In genomic region chr1:182371891-182372290, GRCm38 (mm10) we compare ENCODE assay signal across 7 mouse cellular contexts.
"Had no signal": no experiment of that assay in that cellular context is flagged by ENCODE, and none has a peak within 500 bp of the region (broad histone marks: within the 10 kb centered on the region; RNA-seq: fewer than 3 reads in every experiment).

No protein-coding gene starts in this region.

- DNase-seq: kidney, postnatal 36 days; layer of hippocampus, adult 9-11 months; liver; liver, embryonic 13.5 days; liver, postnatal 0 days; lung, postnatal 36 days; right cerebral cortex, postnatal 25 days had no signal
